Comparison of ENCODE assay signal across 7 mouse cellular contexts in the genomic region with DNA sequence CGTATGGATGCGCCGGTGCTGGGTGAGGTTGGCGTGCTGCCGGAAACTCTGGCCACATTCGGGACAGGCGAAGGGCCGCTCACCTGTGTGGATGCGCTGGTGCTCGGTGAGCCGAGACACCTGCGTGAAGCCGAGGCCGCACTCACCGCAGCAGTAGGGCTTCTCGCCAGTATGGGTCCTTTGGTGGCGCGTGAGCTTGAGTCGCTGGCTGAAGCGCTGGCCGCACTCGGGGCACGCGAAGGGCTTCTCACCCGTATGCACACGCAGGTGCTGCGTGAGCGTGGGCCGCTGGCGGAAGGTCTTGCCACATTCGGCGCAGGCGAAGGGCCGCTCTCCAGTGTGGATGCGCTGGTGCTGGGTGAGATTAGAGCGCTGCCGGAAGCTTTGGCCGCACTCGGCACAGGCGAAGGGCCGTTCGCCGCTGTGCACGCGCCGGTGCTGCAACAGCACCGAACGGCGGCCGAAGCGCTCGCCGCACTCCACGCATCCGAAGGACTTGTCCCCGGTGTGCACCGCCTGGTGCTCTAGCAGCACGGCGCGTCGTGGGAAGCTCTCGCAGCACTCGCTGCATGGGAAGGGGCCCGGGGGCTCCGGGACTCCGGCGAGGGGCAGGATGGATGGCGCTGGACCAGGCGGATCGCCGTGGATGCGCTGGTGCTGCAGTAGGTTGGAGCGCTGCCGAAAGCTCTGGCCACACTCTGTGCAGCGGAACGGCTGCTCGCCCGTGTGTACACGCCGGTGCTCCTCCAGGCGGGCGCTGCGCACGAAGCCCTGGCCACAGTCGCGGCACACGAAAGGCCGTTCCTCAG. TPM values are rescaled to one million over a fixed set of nuclear protein-coding genes. Genes with fewer than 3 reads are reported as not detected.
DNase-seq lines count a peak whose midpoint lies in the region; ATAC-seq and TF ChIP-seq lines count a peak whose summit lies in the region.

No protein-coding gene starts in this region.

- peaks cover 31% of the 10 kb centered on the region for H3K27me3 ChIP-seq in forebrain, embryonic 11.5 days (ENCODE audit: control insufficient read depth, insufficient read depth, low read length)
- H3K27me3 ChIP-seq in kidney, adult 2 months (replicated peaks; ENCODE audit: control insufficient read depth, insufficient read depth, low read length), result no peaks in the 10 kb centered on the region

- no peaks in the 10 kb centered on the region for H3K9me3 ChIP-seq in forebrain, embryonic 11.5 days (ENCODE audit: control insufficient read depth, low read length)

- H3K27ac ChIP-seq in forebrain, embryonic 11.5 days (ENCODE audit: low read depth, low read length), result no peak overlapping the region
- H3K27ac ChIP-seq in kidney, adult 2 months (ENCODE audit: insufficient read depth, low read depth, low read length), result no peak overlapping the region

- ATAC-seq in forebrain, embryonic 11.5 days (replicated peaks; ENCODE audit: low FRiP score), result peak; percentile 29
- peak; percentile 33 for ATAC-seq in megakaryocyte progenitor cell, adult 5-6 weeks (replicated peaks; ENCODE audit: poor library complexity)

- H3K4me1 ChIP-seq in forebrain, embryonic 11.5 days (replicated peaks; ENCODE audit: control insufficient read depth, insufficient read depth, low read length), result peaks cover 8% of the 10 kb centered on the region
- H3K4me1 ChIP-seq in kidney, adult 2 months (ENCODE audit: control insufficient read depth, insufficient read depth, low read length), result peaks cover 11% of the 10 kb centered on the region

- no peak for TF ChIP-seq CTCF in kidney, adult 2 months (conservative IDR thresholded peaks at IDR 0.05; ENCODE audit: insufficient read depth, insufficient read length, low read depth, low read length)

- H3K4me3 ChIP-seq in forebrain, embryonic 11.5 days (ENCODE audit: low read depth, low read length), result peak overlapping the region; percentile 40
- peak overlapping the region; percentile 39 for H3K4me3 ChIP-seq in kidney, adult 2 months (ENCODE audit: insufficient read depth, low read depth, low read length)

- H3K4me2 ChIP-seq in forebrain, embryonic 11.5 days (ENCODE audit: low read depth, low read length, severe bottlenecking), result peak overlapping the region; percentile 92

- DNase-seq in ovary, postnatal 36 days (ENCODE audit: low spot score), result peak; percentile 43
- no peak for DNase-seq in ovary, postnatal 14 days (ENCODE audit: low spot score)
- peak; percentile 75 to 84 for DNase-seq in cerebellum, adult 18-20 months
- DNase-seq in forebrain, embryonic 11.5 days (ENCODE audit: low spot score), result peak; percentile 74
- peak; percentile 26 for DNase-seq in kidney, adult 2 months
- DNase-seq in urinary bladder, postnatal 36 days (ENCODE audit: low spot score in 2 of 2), result no peak

- 5% methylated on average over 85 of the region's 88 CpGs for WGBS in forebrain, embryonic 11.5 days
- WGBS in kidney, adult 2 months, result 8% methylated on average over 88 of the region's 88 CpGs

- H3K36me3 ChIP-seq in forebrain, embryonic 11.5 days (ENCODE audit: control insufficient read depth, insufficient read depth, low read length), result no peaks in the 10 kb centered on the region
- no peaks in the 10 kb centered on the region for H3K36me3 ChIP-seq in kidney, adult 2 months (ENCODE audit: control insufficient read depth, insufficient read depth, low read length)

- no peak for TF ChIP-seq POLR2A in kidney, adult 2 months (IDR thresholded peaks at IDR 0.05; ENCODE audit: low read depth, low read length)

- peak overlapping the region; percentile 61 for H3K9ac ChIP-seq in forebrain, embryonic 11.5 days (ENCODE audit: low read length)

RNA-seq across cellular contexts. Expression of gene Ube2m, which starts 5.6 kb away (rescaled TPM):
- polyA plus RNA-seq in forebrain, embryonic 11.5 days (2014; fragmentation: Nextera tagmentation; extraction: Ambion mirVana), result 165 and 183 TPM in 2 replicates
- 231 and 249 TPM in 2 replicates for polyA plus RNA-seq in kidney, adult 2 months (2012; rRNA removed)
- total RNA-seq in megakaryocyte progenitor cell, adult 5-6 weeks (2015), result 150 and 160 TPM in 2 replicates
- 123 and 179 TPM in 2 replicates for total RNA-seq in megakaryocyte progenitor cell, adult 5-6 weeks (2017)

RNA-seq across cellular contexts. Expression of gene Chmp2a, which starts 9.0 kb away (rescaled TPM):
- 114 and 127 TPM in 2 replicates for polyA plus RNA-seq in forebrain, embryonic 11.5 days (2014; fragmentation: Nextera tagmentation; extraction: Ambion mirVana)
- 103 and 134 TPM in 2 replicates for polyA plus RNA-seq in kidney, adult 2 months (2012; rRNA removed)
- 145 and 150 TPM in 2 replicates for total RNA-seq in megakaryocyte progenitor cell, adult 5-6 weeks (2015)
- 168 and 203 TPM in 2 replicates for total RNA-seq in megakaryocyte progenitor cell, adult 5-6 weeks (2017)

RNA-seq across cellular contexts. Expression of gene Mzf1, which starts 10.9 kb away (rescaled TPM):
- polyA plus RNA-seq in forebrain, embryonic 11.5 days (2014; fragmentation: Nextera tagmentation; extraction: Ambion mirVana), result 3.8 and 4.0 TPM in 2 replicates
- 1.3 and 1.8 TPM in 2 replicates for polyA plus RNA-seq in kidney, adult 2 months (2012; rRNA removed)
- total RNA-seq in megakaryocyte progenitor cell, adult 5-6 weeks (2015), result 0.37 and 1.1 TPM in 2 replicates
- total RNA-seq in megakaryocyte progenitor cell, adult 5-6 weeks (2017), result 0.25 and 1.1 TPM in 2 replicates

RNA-seq across cellular contexts. Expression of gene Zbtb45, which starts 33.8 kb away (rescaled TPM):
- 31.9 and 37.3 TPM in 2 replicates for polyA plus RNA-seq in forebrain, embryonic 11.5 days (2014; fragmentation: Nextera tagmentation; extraction: Ambion mirVana)
- 14.1 and 15.0 TPM in 2 replicates for polyA plus RNA-seq in kidney, adult 2 months (2012; rRNA removed)
- 11.4 and 13.8 TPM in 2 replicates for total RNA-seq in megakaryocyte progenitor cell, adult 5-6 weeks (2015)
- total RNA-seq in megakaryocyte progenitor cell, adult 5-6 weeks (2017), result 7.8 and 9.8 TPM in 2 replicates

RNA-seq across cellular contexts. Expression of gene Trim28, which starts 44.7 kb away (rescaled TPM):
- polyA plus RNA-seq in forebrain, embryonic 11.5 days (2014; fragmentation: Nextera tagmentation; extraction: Ambion mirVana), result 507 and 586 TPM in 2 replicates
- polyA plus RNA-seq in kidney, adult 2 months (2012; rRNA removed), result 186 and 191 TPM in 2 replicates
- 389 and 409 TPM in 2 replicates for total RNA-seq in megakaryocyte progenitor cell, adult 5-6 weeks (2015)
- 506 and 507 TPM in 2 replicates for total RNA-seq in megakaryocyte progenitor cell, adult 5-6 weeks (2017)

Comparison
In these comparisons a context has a peak if more than half of its experiments do, and no peak if none do; other contexts are left out.
1. DNase-seq: peak in ovary, postnatal 36 days (single experiment), cerebellum, adult 18-20 months (2 of 2), forebrain, embryonic 11.5 days (single experiment) and kidney, adult 2 months (single experiment); none in ovary, postnatal 14 days (single experiment) and urinary bladder, postnatal 36 days (0 of 2).